Mouse (Mus musculus) megakaryocyte progenitor cell, adult 5-6 weeks (primary cell): ENCODE measurements at regions not wholly inside any gene's neighbourhood (a gene's known extent, or its start where the extent isn't known, plus 50 kb on each side); places are given as distances from the start of the nearest gene placed in this dataset.
A peak's percentile ranks its signal among the peaks of the same experiment; 100 is the strongest.

Source experiments
- ATAC-seq: replicated peaks from 2 replicates; pipeline ENCODE4 v1.8.0; 2016; ENCODE audit warnings: mild to moderate bottlenecking, moderate TSS enrichment, inconsistent platforms; ENCODE audit not compliant: poor library complexity

GRCm38 (mm10) chr11:56166849-56167248 lies 126.0 kb upstream of the Nmur2 start:
- ATAC-seq = no peak

GRCm38 (mm10) chr11:56165759-56166158 lies 124.9 kb upstream of the Nmur2 start:
- ATAC-seq = no peak

GRCm38 (mm10) chr11:56160286-56160685 lies 119.5 kb upstream of the Nmur2 start:
- no peak for ATAC-seq

DNA sequence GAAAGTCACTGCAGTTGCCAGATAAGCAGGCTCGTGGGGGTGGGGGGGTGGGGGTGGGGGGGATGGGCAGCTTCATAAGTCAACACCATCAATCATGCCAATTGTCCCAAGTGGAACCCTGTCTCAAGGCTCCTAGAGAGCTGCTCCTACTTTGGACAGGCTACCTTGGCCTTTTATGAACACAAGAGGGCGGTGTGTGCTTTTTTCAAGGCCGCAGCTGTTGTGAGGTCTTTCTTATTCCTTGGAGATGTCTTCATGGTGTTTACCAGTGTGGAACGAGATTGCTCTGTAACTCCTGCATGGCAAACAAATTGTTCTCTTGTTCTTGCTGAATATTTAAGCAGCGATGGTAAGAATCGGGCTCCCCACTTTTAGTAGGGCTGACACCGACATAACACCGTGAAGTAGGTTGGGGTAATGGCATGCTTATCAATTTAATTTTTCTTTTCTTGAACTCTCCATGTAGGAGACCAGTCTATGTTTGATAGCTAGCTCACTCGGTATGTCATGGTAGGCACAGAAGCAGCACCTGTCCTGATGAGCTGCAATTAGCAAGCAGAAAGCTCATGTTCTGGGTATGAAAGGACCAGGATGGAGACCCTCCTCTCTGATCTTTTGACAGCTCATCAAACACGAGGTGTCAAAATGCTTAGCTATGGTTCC lies 118.7 kb upstream of the Nmur2 start:
- ATAC-seq = no peak

GRCm38 (mm10) chr11:56150825-56151342 lies 110.1 kb upstream of the Nmur2 start:
- no peak for ATAC-seq

- no peak for ATAC-seq
Observed at GRCm38 (mm10) chr11:56149752-56150151, 108.9 kb upstream of the Nmur2 start.

DNA sequence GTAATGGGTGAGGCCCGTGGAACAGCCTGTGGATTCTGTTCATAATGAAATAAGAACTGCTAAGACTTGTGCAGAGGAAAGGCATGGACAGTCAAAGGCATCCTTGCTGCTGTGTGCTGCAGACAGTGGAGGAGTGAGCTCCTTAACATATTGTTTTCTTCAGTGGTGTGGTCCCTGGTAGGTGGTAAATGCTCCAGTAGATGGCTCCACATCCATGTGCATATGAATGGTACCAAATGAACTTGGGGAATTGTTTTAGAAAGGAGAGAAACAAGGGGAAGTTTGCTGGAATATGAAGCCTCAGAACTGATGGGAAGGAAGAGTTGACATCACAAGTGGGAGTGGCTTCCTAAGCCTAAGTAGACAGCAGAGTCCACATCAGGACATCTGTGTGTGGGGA lies 108.1 kb upstream of the Nmur2 start:
- ATAC-seq = no peak

DNA sequence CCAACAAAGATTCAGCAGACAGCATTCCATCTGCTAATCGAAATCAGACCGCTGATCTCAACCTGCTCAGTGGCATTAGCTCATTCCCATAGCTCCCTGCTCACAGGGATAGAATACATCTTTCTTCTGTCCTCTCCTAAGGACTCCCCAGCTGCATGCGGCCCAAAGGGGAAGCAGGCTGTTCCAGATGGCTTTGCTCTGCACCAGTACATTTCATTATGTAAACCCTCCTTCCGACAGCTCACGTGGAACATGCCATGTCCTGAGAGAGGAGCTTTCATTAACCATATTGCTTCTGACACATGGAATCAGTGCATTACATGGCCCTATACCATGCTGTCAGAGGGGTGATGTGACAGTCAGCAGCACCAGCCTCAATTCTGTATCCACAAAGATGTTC lies 105.9 kb upstream of the Nmur2 start:
- ATAC-seq = no peak

DNA sequence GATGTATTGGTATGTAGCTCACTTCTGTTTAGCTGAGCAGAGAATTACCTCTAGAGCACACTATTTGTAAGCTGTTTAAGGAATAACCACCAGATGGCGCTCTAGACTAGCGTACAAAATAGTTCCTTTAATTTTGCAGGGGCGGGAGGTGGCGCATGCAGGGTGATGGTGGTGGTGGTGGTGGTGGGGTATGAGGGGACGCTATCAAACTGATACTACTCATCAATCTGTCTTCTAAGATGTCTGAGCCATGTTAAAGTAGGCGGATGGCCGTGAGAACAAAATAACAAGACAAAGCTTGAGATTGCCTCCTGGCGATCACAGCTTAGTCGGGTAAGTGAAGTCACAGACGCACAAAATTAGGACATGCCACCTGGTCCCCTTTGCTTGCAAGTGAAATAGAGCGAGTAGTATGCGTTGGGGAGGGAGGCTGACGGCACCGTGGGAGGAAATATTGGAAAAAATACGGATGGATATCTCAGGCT lies 90.6 kb upstream of the Nmur2 start:
- peak; percentile 83 for ATAC-seq

GRCm38 (mm10) chr11:56116553-56117232 lies 75.9 kb upstream of the Nmur2 start:
- ATAC-seq = 0 out of 2 replicates have a peak, but pooled peaks have one; percentile 37

- peak; percentile 90 for ATAC-seq
Observed at GRCm38 (mm10) chr11:56107929-56108328, 67.1 kb upstream of the Nmur2 start.

DNA sequence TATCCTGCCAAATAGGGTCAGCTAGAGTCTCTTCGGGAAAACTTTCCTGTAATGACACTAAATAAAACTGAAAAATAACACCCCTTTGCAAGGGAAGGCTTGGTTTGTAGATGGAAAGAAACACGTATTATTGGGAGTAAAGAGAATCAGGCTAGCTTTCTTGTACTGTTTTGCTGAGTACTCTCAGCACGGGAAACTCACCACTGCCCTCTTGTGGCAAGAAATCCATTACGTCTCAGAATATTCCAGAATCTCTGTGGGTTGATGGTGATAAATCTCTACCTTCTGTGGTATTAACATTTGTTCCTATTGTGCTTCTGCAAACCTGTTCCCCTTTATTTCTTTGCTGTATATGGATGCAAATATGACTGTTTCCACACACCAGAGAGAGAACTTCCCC lies 64.8 kb upstream of the Nmur2 start:
- ATAC-seq = peak; percentile 42; the same call in 1 of the 2 replicates

DNA sequence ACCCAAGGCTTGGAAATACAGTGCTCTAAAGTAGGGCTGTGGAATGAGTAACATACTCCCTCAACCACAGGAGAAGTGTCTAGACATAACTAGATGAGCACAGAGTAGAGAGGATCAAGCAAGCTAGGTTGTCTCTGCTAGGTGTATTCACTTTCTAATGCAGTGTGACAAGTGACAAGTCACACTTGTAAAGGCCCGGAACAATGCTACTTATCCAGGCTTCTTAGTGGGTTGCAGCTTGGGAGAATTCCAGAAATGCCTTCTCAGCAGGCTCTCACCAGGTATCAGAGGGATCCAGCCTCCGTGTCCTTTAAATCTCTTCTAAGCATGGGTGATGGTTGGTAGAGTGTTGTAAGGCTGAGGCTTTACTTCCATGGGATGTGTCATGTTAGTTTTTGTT lies 52.1 kb upstream of the Nmur2 start:
- ATAC-seq = no peak
